Mouse (Mus musculus): Measurements from ENCODE around the gene Fars2. TPM values are rescaled to one million over a fixed set of nuclear protein-coding genes. Genes with fewer than 3 reads are reported as not detected.

The Fars2 gene
- polyA plus RNA-seq, 1 experiment from 2014 or later, result 42.7 TPM

GRCm38 (mm10) chr13:36430420-36431114 lies 313.4 kb downstream of the Fars2 start:
- Histone ChIP-seq H3K4me2 (no peak overlapping the region), H3K4me1 (ENCODE audit: control insufficient read depth, insufficient read depth, low read length) (no peaks in the 10 kb centered on the region), H3K27ac (ENCODE audit: low read depth, low read length) (no peak overlapping the region), H3K4me3 (ENCODE audit: low read depth, low read length) (no peak overlapping the region), H3K9ac (ENCODE audit: low read depth, low read length) (no peak overlapping the region), H3K36me3 (ENCODE audit: control insufficient read depth, insufficient read depth, low read length) (no peaks in the 10 kb centered on the region), H3K27me3 (ENCODE audit: control insufficient read depth, insufficient read depth, low read length) (no peaks in the 10 kb centered on the region), H3K9me3 (replicated peaks; ENCODE audit: control insufficient read depth, low read length) (no peaks in the 10 kb centered on the region)
- no peak for ATAC-seq (replicated peaks; ENCODE audit: insufficient number of reproducible peaks, low FRiP score, low TSS enrichment)
- 55% methylated on average over 6 of the region's 6 CpGs for WGBS (ENCODE audit: insufficient replicate concordance)

- no peaks in the 10 kb centered on the region for H3K27me3 ChIP-seq (ENCODE audit: control insufficient read depth, insufficient read depth, low read length)
- no peak for ATAC-seq (replicated peaks; ENCODE audit: insufficient number of reproducible peaks, low FRiP score, low TSS enrichment)
- H3K4me3 ChIP-seq (ENCODE audit: low read depth, low read length), result no peak overlapping the region
Observed at GRCm38 (mm10) chr13:36431974-36432518, 314.8 kb downstream of the Fars2 start.

GRCm38 (mm10) chr13:36444748-36445423 lies 327.7 kb downstream of the Fars2 start:
- 66% methylated on average over 4 of the region's 4 CpGs for WGBS (ENCODE audit: insufficient replicate concordance)
- Histone ChIP-seq H3K36me3 (ENCODE audit: control insufficient read depth, insufficient read depth, low read length) (no peaks in the 10 kb centered on the region), H3K27me3 (ENCODE audit: control insufficient read depth, insufficient read depth, low read length) (no peaks in the 10 kb centered on the region), H3K9me3 (replicated peaks; ENCODE audit: control insufficient read depth, low read length) (no peaks in the 10 kb centered on the region), H3K9ac (ENCODE audit: low read depth, low read length) (no peak overlapping the region), H3K27ac (ENCODE audit: low read depth, low read length) (no peak overlapping the region), H3K4me2 (no peak overlapping the region), H3K4me1 (ENCODE audit: control insufficient read depth, insufficient read depth, low read length) (peaks cover 6% of the 10 kb centered on the region; the same call in 1 of the 2 replicates), H3K4me3 (ENCODE audit: low read depth, low read length) (no peak overlapping the region)
- no peak for ATAC-seq (replicated peaks; ENCODE audit: insufficient number of reproducible peaks, low FRiP score, low TSS enrichment)

More at GRCm38 (mm10) chr13:36431974-36432518, 314.8 kb downstream of the Fars2 start:
- H3K9me3 ChIP-seq (replicated peaks; ENCODE audit: control insufficient read depth, low read length), result no peaks in the 10 kb centered on the region
- H3K4me1 ChIP-seq (ENCODE audit: control insufficient read depth, insufficient read depth, low read length), result no peaks in the 10 kb centered on the region
- H3K36me3 ChIP-seq (ENCODE audit: control insufficient read depth, insufficient read depth, low read length), result no peaks in the 10 kb centered on the region
- H3K4me2 ChIP-seq, result no peak overlapping the region
- no peak overlapping the region for H3K27ac ChIP-seq (ENCODE audit: low read depth, low read length)
- H3K9ac ChIP-seq (ENCODE audit: low read depth, low read length), result no peak overlapping the region
- WGBS (ENCODE audit: insufficient replicate concordance), result 83% methylated on average over 8 of the region's 8 CpGs

- H3K9me3 ChIP-seq (replicated peaks; ENCODE audit: control insufficient read depth, low read length), result no peaks in the 10 kb centered on the region
- no peaks in the 10 kb centered on the region for H3K27me3 ChIP-seq (ENCODE audit: control insufficient read depth, insufficient read depth, low read length)
- H3K4me3 ChIP-seq (ENCODE audit: low read depth, low read length), result no peak overlapping the region
- no peaks in the 10 kb centered on the region for H3K36me3 ChIP-seq (ENCODE audit: control insufficient read depth, insufficient read depth, low read length)
- no peak for ATAC-seq (replicated peaks; ENCODE audit: insufficient number of reproducible peaks, low FRiP score, low TSS enrichment)
- H3K4me1 ChIP-seq (ENCODE audit: control insufficient read depth, insufficient read depth, low read length), result peaks cover 6% of the 10 kb centered on the region; the same call in 1 of the 2 replicates
- WGBS (ENCODE audit: insufficient replicate concordance), result 69% methylated on average over 4 of the region's 4 CpGs
- no peak overlapping the region for H3K9ac ChIP-seq (ENCODE audit: low read depth, low read length)
- no peak overlapping the region for H3K4me2 ChIP-seq
- H3K27ac ChIP-seq (ENCODE audit: low read depth, low read length), result no peak overlapping the region
Observed at GRCm38 (mm10) chr13:36447947-36448346, 330.7 kb downstream of the Fars2 start.

- WGBS (ENCODE audit: insufficient replicate concordance), result 76% methylated on average over 7 of the region's 7 CpGs
Observed at GRCm38 (mm10) chr13:36448565-36448964, 331.4 kb downstream of the Fars2 start.

GRCm38 (mm10) chr13:36451437-36451836 lies 334.2 kb downstream of the Fars2 start:
- no peak for ATAC-seq (replicated peaks; ENCODE audit: insufficient number of reproducible peaks, low FRiP score, low TSS enrichment)
- H3K4me1 ChIP-seq (ENCODE audit: control insufficient read depth, insufficient read depth, low read length), result no peaks in the 10 kb centered on the region
- no peaks in the 10 kb centered on the region for H3K27me3 ChIP-seq (ENCODE audit: control insufficient read depth, insufficient read depth, low read length)
- no peak overlapping the region for H3K9ac ChIP-seq (ENCODE audit: low read depth, low read length)
- H3K36me3 ChIP-seq (ENCODE audit: control insufficient read depth, insufficient read depth, low read length), result no peaks in the 10 kb centered on the region
- no peaks in the 10 kb centered on the region for H3K9me3 ChIP-seq (replicated peaks; ENCODE audit: control insufficient read depth, low read length)
- H3K4me2 ChIP-seq, result no peak overlapping the region
- 67% methylated on average over 3 of the region's 3 CpGs for WGBS (ENCODE audit: insufficient replicate concordance)
- H3K27ac ChIP-seq (ENCODE audit: low read depth, low read length), result no peak overlapping the region
- no peak overlapping the region for H3K4me3 ChIP-seq (ENCODE audit: low read depth, low read length)

More at GRCm38 (mm10) chr13:36448565-36448964, 331.4 kb downstream of the Fars2 start:
- no peak for ATAC-seq (replicated peaks; ENCODE audit: insufficient number of reproducible peaks, low FRiP score, low TSS enrichment)
- Histone ChIP-seq H3K4me3 (ENCODE audit: low read depth, low read length) (no peak overlapping the region), H3K4me2 (no peak overlapping the region), H3K27ac (ENCODE audit: low read depth, low read length) (no peak overlapping the region), H3K4me1 (ENCODE audit: control insufficient read depth, insufficient read depth, low read length) (peaks cover 6% of the 10 kb centered on the region; the same call in 1 of the 2 replicates), H3K27me3 (ENCODE audit: control insufficient read depth, insufficient read depth, low read length) (no peaks in the 10 kb centered on the region), H3K9me3 (replicated peaks; ENCODE audit: control insufficient read depth, low read length) (no peaks in the 10 kb centered on the region), H3K36me3 (ENCODE audit: control insufficient read depth, insufficient read depth, low read length) (no peaks in the 10 kb centered on the region), H3K9ac (ENCODE audit: low read depth, low read length) (no peak overlapping the region)

GRCm38 (mm10) chr13:36460473-36460872 lies 343.3 kb downstream of the Fars2 start:
- Histone ChIP-seq H3K36me3 (ENCODE audit: control insufficient read depth, insufficient read depth, low read length) (no peaks in the 10 kb centered on the region), H3K4me1 (ENCODE audit: control insufficient read depth, insufficient read depth, low read length) (0 out of 2 replicates have a peak, but pooled peaks cover 5% of the 10 kb centered on the region), H3K27ac (ENCODE audit: low read depth, low read length) (no peak overlapping the region), H3K9ac (ENCODE audit: low read depth, low read length) (no peak overlapping the region), H3K27me3 (ENCODE audit: control insufficient read depth, insufficient read depth, low read length) (no peaks in the 10 kb centered on the region), H3K4me2 (no peak overlapping the region), H3K4me3 (ENCODE audit: low read depth, low read length) (no peak overlapping the region), H3K9me3 (replicated peaks; ENCODE audit: control insufficient read depth, low read length) (no peaks in the 10 kb centered on the region)
- ATAC-seq (replicated peaks; ENCODE audit: insufficient number of reproducible peaks, low FRiP score, low TSS enrichment), result no peak
- 74% methylated on average over 3 of the region's 3 CpGs for WGBS (ENCODE audit: insufficient replicate concordance)

GRCm38 (mm10) chr13:36463669-36464068 lies 346.5 kb downstream of the Fars2 start:
- H3K9ac ChIP-seq (ENCODE audit: low read depth, low read length), result no peak overlapping the region
- 0 out of 2 replicates have a peak, but pooled peaks cover 5% of the 10 kb centered on the region for H3K4me1 ChIP-seq (ENCODE audit: control insufficient read depth, insufficient read depth, low read length)
- H3K4me2 ChIP-seq, result no peak overlapping the region
- no peak for ATAC-seq (replicated peaks; ENCODE audit: insufficient number of reproducible peaks, low FRiP score, low TSS enrichment)
- H3K36me3 ChIP-seq (ENCODE audit: control insufficient read depth, insufficient read depth, low read length), result no peaks in the 10 kb centered on the region
- no peaks in the 10 kb centered on the region for H3K9me3 ChIP-seq (replicated peaks; ENCODE audit: control insufficient read depth, low read length)
- H3K27me3 ChIP-seq (ENCODE audit: control insufficient read depth, insufficient read depth, low read length), result no peaks in the 10 kb centered on the region
- no peak overlapping the region for H3K4me3 ChIP-seq (ENCODE audit: low read depth, low read length)
- H3K27ac ChIP-seq (ENCODE audit: low read depth, low read length), result no peak overlapping the region

Measured in heart, embryonic 11.5 days (tissue).